Mouse (Mus musculus) forebrain, embryonic 15.5 days (tissue): ENCODE data around the gene Ccdc155. TPM values are rescaled to one million over a fixed set of nuclear protein-coding genes. Genes with fewer than 3 reads are reported as not detected.

ENCODE experiments used
- ATAC-seq: fragments of 200-750 bp; cut with Nextera tagmentation; replicated peaks from 2 replicates; pipeline ENCODE4 v1.8.0; 2017; ENCODE audit warnings: mild to moderate bottlenecking, moderate TSS enrichment, moderate library complexity
- H3K27ac ChIP-seq: fragments of 300-500 bp; sonication (generic); replicated peaks from 2 replicates; pipeline ENCODE4 v1.5.1; 2015; ENCODE audit warnings: mild to moderate bottlenecking, inconsistent platforms
- H3K27me3 ChIP-seq: fragments of 300-500 bp; sonication (generic); 2 replicates; pipeline ENCODE4 v1.6.1; 2015; ENCODE audit warnings: inconsistent platforms
- H3K36me3 ChIP-seq: fragments of 300-500 bp; sonication (generic); 2 replicates; pipeline ENCODE4 v1.6.1; 2015; ENCODE audit warnings: mild to moderate bottlenecking, inconsistent platforms
- H3K4me1 ChIP-seq: fragments of 300-500 bp; sonication (generic); 2 replicates; pipeline ENCODE4 v1.6.1; 2015; ENCODE audit warnings: inconsistent platforms
- H3K4me2 ChIP-seq: fragments of 300-500 bp; sonication (generic); replicated peaks from 2 replicates; pipeline ENCODE4 v1.6.1; 2015; ENCODE audit warnings: mild to moderate bottlenecking, inconsistent platforms
- H3K4me3 ChIP-seq: fragments of 300-500 bp; sonication (generic); 2 replicates; pipeline ENCODE4 v1.5.1; 2015; ENCODE audit warnings: mild to moderate bottlenecking, inconsistent platforms
- H3K9ac ChIP-seq: fragments of 300-500 bp; sonication (generic); replicated peaks from 2 replicates; pipeline ENCODE4 v1.6.1; 2015; ENCODE audit warnings: mild to moderate bottlenecking, inconsistent platforms
- H3K9me3 ChIP-seq: fragments of 300-500 bp; sonication (generic); 2 replicates; pipeline ENCODE4 v1.6.1; 2016; ENCODE audit warnings: inconsistent platforms
- WGBS: fragments of 180-500 bp; shearing (Covaris S2); methylation state at CpG from one replicate; pipeline ENCODE4 v1.1.7; 2015; ENCODE audit warnings: mixed read lengths; 5-methylcytosine and 5-hydroxymethylcytosine counted together
- polyA plus RNA-seq: library from polyadenylated mRNA; unstranded; fragments of >200 nt; fragmentation: Nextera tagmentation; extraction: Ambion mirVana; gene quantifications from 2 replicates; pipeline ENCODE4 v1.2.1, GENCODE M21; 2015

Ccdc155 gene
- polyA plus RNA-seq, 1 experiment from 2014 or later = 0.74 TPM

GRCm38 (mm10) chr7:45195341-45196175, 9.1 kb downstream of the Ccdc155 start:
- Histone ChIP-seq H3K27ac (no peak overlapping the region), H3K36me3 (no peaks in the 10 kb centered on the region), H3K4me1 (peaks cover 13% of the 10 kb centered on the region), H3K9me3 (no peaks in the 10 kb centered on the region), H3K9ac (no peak overlapping the region), H3K4me2 (no peak overlapping the region), H3K4me3 (no peak overlapping the region), H3K27me3 (no peaks in the 10 kb centered on the region)
- WGBS = 59% methylated on average over 13 of the region's 13 CpGs
- no peak for ATAC-seq

GRCm38 (mm10) chr7:45193871-45194785, 10.6 kb downstream of the Ccdc155 start:
- Histone ChIP-seq H3K4me1 (peaks cover 13% of the 10 kb centered on the region), H3K27ac (no peak overlapping the region), H3K9me3 (no peaks in the 10 kb centered on the region), H3K4me3 (no peak overlapping the region), H3K36me3 (no peaks in the 10 kb centered on the region), H3K27me3 (no peaks in the 10 kb centered on the region), H3K9ac (no peak overlapping the region), H3K4me2 (no peak overlapping the region)
- ATAC-seq = no peak
- WGBS = 69% methylated on average over 17 of the region's 17 CpGs

DNA sequence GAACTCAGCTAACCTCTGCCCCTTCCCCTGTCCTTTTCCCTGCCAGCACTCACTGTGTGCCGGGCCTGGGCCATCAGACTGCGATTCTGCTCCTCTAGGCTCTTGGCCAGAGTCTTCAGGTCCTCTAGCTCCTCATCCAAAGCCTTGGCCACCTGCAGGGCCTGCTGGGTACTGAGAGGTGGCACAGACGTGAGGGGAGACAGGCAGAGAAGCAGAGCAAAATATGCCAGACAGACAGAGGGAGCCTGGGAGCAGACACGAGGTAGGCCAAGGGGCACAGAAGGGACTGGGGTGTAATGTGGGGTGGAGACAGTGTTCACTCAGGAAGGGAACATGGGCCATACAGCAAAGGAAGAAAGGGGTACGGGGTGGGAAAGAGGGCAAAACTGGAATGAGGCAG, 11.3 kb downstream of the Ccdc155 start:
- Histone ChIP-seq H3K9ac (no peak overlapping the region), H3K36me3 (no peaks in the 10 kb centered on the region), H3K9me3 (no peaks in the 10 kb centered on the region), H3K27ac (no peak overlapping the region), H3K4me3 (no peak overlapping the region), H3K4me1 (peaks cover 8% of the 10 kb centered on the region), H3K4me2 (no peak overlapping the region), H3K27me3 (no peaks in the 10 kb centered on the region)
- ATAC-seq = no peak
- 64% methylated on average over 5 of the region's 5 CpGs for WGBS

GRCm38 (mm10) chr7:45192585-45193310, 11.9 kb downstream of the Ccdc155 start:
- 82% methylated on average over 7 of the region's 7 CpGs for WGBS
- no peak for ATAC-seq
- Histone ChIP-seq H3K9ac (no peak overlapping the region), H3K4me2 (no peak overlapping the region), H3K27ac (no peak overlapping the region), H3K4me1 (0 out of 2 replicates have a peak, but pooled peaks cover 2% of the 10 kb centered on the region), H3K36me3 (no peaks in the 10 kb centered on the region), H3K4me3 (no peak overlapping the region), H3K9me3 (no peaks in the 10 kb centered on the region), H3K27me3 (no peaks in the 10 kb centered on the region)

- ATAC-seq = no peak
- Histone ChIP-seq H3K4me3 (no peak overlapping the region), H3K4me2 (no peak overlapping the region), H3K36me3 (no peaks in the 10 kb centered on the region), H3K27me3 (no peaks in the 10 kb centered on the region), H3K4me1 (no peaks in the 10 kb centered on the region), H3K9me3 (no peaks in the 10 kb centered on the region), H3K27ac (no peak overlapping the region), H3K9ac (no peak overlapping the region)
- 36% methylated on average over 8 of the region's 8 CpGs for WGBS
Measured at GRCm38 (mm10) chr7:45191803-45192363, 12.8 kb downstream of the Ccdc155 start.

DNA sequence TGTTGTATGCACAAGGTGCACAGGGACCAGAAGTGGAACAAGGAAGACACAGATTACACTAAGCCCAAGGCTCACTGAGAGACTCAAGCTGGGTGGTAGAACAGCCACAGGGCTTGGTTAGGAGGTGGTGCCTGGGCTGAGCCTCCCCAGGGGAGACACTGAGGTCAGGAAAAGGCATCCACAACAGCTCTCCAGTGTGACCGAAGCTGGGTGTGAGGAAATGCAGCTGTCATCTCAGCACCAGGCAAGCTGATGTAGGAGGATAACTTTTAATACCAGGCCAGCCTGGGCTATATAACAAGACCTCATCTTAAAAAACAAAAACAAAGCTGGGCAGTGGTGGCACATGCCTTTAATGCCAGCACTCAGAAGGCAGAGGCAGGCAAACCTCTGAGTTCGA, 13.5 kb downstream of the Ccdc155 start:
- no peak for ATAC-seq
- WGBS = 83% methylated on average over 2 of the region's 2 CpGs
- no peak overlapping the region for H3K9ac ChIP-seq
- no peak overlapping the region for H3K4me3 ChIP-seq
- no peaks in the 10 kb centered on the region for H3K4me1 ChIP-seq
- H3K9me3 ChIP-seq = no peaks in the 10 kb centered on the region
- no peaks in the 10 kb centered on the region for H3K36me3 ChIP-seq
- no peak overlapping the region for H3K27ac ChIP-seq
- peaks cover 3% of the 10 kb centered on the region; the same call in 1 of the 2 replicates for H3K27me3 ChIP-seq
- H3K4me2 ChIP-seq = no peak overlapping the region

DNA sequence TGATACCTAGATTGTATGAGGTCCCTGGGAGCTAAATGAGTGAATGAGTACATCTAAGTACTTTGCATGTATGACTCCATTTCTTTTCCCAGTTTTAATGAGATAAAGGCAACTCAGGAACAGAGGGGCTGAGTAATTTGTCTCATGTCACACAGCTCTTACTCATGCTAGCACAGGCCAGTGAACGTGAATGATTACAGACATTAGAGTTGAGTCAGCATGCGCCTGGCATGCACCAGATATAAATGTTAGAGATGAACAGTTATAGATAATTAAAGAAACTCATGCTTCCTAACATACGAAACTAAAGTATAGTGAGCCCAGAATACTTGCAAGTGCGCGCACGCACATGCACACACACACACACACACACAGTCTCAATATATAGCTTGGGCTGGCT, 14.5 kb downstream of the Ccdc155 start:
- Histone ChIP-seq H3K4me3 (no peak overlapping the region), H3K9me3 (no peaks in the 10 kb centered on the region), H3K4me1 (no peaks in the 10 kb centered on the region), H3K27me3 (peaks cover 9% of the 10 kb centered on the region; the same call in 1 of the 2 replicates), H3K36me3 (no peaks in the 10 kb centered on the region), H3K9ac (no peak overlapping the region), H3K27ac (no peak overlapping the region), H3K4me2 (no peak overlapping the region)
- 94% methylated on average over 6 of the region's 6 CpGs for WGBS
- ATAC-seq = no peak

DNA sequence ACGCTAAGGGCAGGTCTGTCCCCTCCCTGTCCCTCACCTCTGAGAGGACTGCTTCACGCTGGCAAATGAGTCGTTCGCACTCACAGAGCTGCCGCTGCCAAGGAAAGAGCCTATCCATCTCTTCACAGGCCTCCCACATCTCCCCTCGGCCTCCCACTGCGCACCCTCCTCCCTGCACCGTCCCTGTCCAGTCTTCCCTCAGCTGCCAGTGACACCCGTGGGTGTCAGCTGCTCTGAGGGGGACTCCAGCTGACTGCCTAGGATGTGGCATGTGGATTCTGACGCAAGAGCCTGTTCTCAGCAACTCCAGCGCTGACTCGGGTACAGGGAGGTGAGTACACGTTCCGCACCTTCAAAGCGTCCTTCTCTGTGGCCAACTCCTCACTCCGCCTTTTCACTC, 15.1 kb downstream of the Ccdc155 start:
- no peak for ATAC-seq

GRCm38 (mm10) chr7:45185921-45186320, 18.8 kb downstream of the Ccdc155 start:
- H3K36me3 ChIP-seq = no peaks in the 10 kb centered on the region
- 43% methylated on average over 7 of the region's 7 CpGs for WGBS
- no peak overlapping the region for H3K4me2 ChIP-seq
- H3K4me1 ChIP-seq = peaks cover 19% of the 10 kb centered on the region
- no peak for ATAC-seq
- no peak overlapping the region for H3K27ac ChIP-seq
- no peak overlapping the region for H3K9ac ChIP-seq
- no peaks in the 10 kb centered on the region for H3K9me3 ChIP-seq
- no peak overlapping the region for H3K4me3 ChIP-seq
- H3K27me3 ChIP-seq = peaks cover 50% of the 10 kb centered on the region

More for the DNA sequence above, 15.1 kb downstream of the Ccdc155 start:
- no peak overlapping the region for H3K4me3 ChIP-seq
- peaks cover 13% of the 10 kb centered on the region for H3K27me3 ChIP-seq
- no peaks in the 10 kb centered on the region for H3K4me1 ChIP-seq
- H3K27ac ChIP-seq = no peak overlapping the region
- no peaks in the 10 kb centered on the region for H3K36me3 ChIP-seq
- 69% methylated on average over 16 of the region's 16 CpGs for WGBS
- H3K4me2 ChIP-seq = no peak overlapping the region
- H3K9me3 ChIP-seq = no peaks in the 10 kb centered on the region
- no peak overlapping the region for H3K9ac ChIP-seq

DNA sequence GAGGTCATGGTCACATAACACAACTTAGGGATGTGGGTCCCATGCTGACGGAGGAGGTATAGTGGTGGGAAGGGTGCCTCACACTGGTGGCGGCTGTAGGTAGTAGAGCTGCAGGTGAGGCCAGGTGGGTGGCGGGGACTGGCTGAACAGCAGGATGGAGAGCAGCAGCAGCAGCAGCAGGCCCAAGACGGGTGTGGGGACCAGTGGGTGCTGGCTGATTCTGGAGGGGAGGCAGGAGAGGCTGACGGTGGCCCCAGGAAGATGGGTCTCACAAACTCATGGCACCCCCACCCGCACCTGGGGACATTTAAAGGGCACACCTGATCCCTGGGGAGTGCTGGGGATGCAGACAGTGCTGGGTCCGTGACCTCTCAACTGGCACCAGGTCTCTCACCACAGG, 21.0 kb downstream of the Ccdc155 start:
- ATAC-seq = no peak
- Histone ChIP-seq H3K4me3 (no peak overlapping the region), H3K4me2 (no peak overlapping the region), H3K27ac (no peak overlapping the region), H3K4me1 (peaks cover 20% of the 10 kb centered on the region), H3K9me3 (no peaks in the 10 kb centered on the region), H3K27me3 (peaks cover 73% of the 10 kb centered on the region), H3K9ac (no peak overlapping the region), H3K36me3 (no peaks in the 10 kb centered on the region)
- 71% methylated on average over 7 of the region's 7 CpGs for WGBS

DNA sequence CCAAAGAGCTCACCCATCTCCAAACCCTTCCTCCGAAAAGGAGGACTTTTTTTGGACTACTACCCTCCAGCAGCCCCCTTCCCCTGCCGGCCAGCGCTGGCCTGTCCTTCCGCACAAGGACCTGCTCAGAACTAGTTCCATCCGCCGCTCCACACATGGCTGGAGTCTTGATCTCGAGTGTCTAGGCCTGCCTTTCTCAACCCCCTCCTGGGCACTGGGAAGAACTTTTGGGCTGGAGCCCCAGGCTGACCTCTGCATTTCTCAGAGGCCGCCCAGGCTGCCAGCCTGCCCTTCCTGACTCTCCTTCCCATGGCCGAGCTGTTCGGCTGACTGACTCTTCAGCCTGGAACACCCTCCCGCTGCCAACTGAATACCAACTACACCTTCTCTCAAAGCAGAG, 22.1 kb downstream of the Ccdc155 start:
- WGBS = 13% methylated on average over 11 of the region's 11 CpGs
- no peak overlapping the region for H3K27ac ChIP-seq
- H3K4me2 ChIP-seq = peak overlapping the region; percentile 46
- peak overlapping the region; percentile 14 for H3K9ac ChIP-seq
- peaks cover 20% of the 10 kb centered on the region for H3K4me1 ChIP-seq
- peak overlapping the region; percentile 31 for H3K4me3 ChIP-seq
- H3K27me3 ChIP-seq = peaks cover 83% of the 10 kb centered on the region
- H3K9me3 ChIP-seq = no peaks in the 10 kb centered on the region
- no peaks in the 10 kb centered on the region for H3K36me3 ChIP-seq
- peak; percentile 18 for ATAC-seq
